Mouse (Mus musculus) bone marrow macrophage, adult 2 months (primary cell): ENCODE data around the gene Llgl2.

Experiments used
- CTCF ChIP-seq: IDR thresholded peaks from 2 replicates; pipeline ENCODE4 v1.5.1; 2012; ENCODE audit warnings: low read depth, mild to moderate bottlenecking, low read length, moderate library complexity
- POLR2A ChIP-seq: IDR thresholded peaks from 2 replicates; pipeline ENCODE4 v1.6.1; 2012; ENCODE audit warnings: mild to moderate bottlenecking, low read depth, low read length, borderline replicate concordance

- TF ChIP-seq CTCF (no peak), POLR2A (no peak)
Measured at GRCm38 (mm10) chr11:115824813-115825212, 964 bp downstream of the Llgl2 start.
